Mouse (Mus musculus) ZHBTc4 (cell line): ENCODE results near the gene Blzf1.

Experiments used
- DNase-seq: peaks from one replicate; pipeline ENCODE4 v3.0.0-alpha.2; 2011; ENCODE audit warnings: low read depth, low spot score

Gene Blzf1

DNA sequence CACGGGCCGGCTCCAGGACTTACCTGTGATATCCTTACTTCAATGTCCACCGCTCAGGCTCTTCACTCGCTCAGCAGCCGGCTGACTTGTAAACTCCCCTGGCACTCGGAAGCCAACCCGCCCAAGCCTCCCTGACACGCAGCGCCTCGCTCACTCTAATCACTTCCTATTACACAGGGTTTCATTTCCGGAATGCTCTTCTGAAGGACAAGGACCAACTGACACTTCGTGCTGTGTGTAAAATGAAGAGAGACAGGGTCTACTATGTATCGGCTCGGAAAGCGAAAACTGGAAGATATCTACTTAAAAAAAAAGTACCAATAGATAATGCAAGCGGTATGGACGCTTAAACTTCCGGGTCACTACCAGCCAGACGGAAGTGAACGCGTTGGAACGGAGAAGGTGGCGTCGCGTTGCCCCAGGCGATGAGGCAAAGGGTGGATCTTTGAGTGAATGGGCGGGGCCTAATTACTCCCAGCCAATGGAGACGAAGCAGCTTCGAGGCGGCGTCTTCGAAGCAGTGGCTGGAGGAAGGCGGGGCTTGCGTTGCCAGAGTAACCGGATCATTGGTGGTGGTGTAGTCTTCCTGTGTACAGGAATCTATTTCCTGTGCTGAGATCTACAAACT is at the start of gene Blzf1:
Gene Blzf1 (minus strand): TSS at position 366 of the 628 bp plus-strand sequence.
- DNase-seq, result peak; percentile 100

- no peak for DNase-seq
Measured at GRCm38 (mm10) chr1:164353443-164353842, 46.2 kb upstream of the Blzf1 start.

DNA sequence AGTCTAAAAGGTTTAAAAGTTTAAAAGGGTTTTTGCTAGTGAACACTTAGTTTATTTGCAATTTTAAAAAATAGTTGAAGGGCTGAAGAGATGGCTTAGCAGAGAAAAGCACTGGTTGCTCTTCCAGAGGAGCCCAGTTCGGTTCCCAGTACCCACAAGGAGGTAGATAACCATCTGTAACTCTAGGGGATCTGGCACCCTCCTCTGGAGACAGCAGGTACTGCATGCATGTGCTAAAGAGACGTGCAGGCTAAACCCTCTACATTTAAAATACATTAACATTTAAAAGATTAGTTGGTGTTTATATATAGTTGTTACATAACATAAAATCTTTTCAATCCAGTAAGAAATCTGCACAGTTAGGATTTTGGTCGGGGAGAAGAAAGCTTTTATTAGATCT is 34.9 kb upstream of the Blzf1 start:
- DNase-seq, result peak; percentile 72

GRCm38 (mm10) chr1:164335846-164336245 is 28.6 kb upstream of the Blzf1 start:
- peak; percentile 67 for DNase-seq

DNA sequence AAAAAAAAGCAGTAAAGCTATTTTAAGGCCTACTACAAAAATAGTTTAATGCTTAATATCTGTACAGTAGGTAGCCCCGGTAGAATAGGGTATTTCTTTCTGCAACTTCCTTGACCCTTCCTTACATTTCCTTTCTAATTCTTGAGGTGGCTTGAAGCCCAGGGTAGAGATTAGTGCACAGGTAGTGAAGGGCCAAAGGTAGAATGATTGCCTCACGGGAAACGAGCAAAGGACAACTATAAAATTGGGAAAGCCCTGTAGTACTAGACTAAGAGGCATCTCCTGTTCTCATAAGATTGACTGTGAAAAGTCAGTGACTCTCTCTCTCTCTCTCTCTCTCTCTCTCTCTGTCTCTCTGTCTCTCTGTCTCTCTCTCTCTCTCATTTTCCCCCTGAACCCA is 28.1 kb upstream of the Blzf1 start:
- no peak for DNase-seq

DNA sequence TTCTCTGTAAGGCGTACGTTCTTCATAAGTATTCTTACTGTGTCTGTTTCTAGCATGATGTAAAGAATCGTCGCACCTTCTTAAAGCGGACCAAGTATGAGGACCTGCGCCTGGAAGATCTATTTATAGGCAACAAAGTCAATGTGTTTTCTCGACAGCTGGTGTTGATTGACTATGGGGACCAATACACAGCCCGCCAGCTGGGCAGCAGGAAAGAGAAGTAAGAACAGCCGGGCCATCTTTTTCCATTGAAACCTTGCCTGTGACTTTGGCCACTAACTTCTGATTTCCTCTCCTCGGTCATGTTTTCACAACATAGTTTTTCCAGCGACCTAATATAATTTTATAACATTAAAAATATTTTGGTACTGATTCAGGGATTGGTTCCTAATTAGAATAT is 25.3 kb upstream of the Blzf1 start:
- no peak for DNase-seq

DNA sequence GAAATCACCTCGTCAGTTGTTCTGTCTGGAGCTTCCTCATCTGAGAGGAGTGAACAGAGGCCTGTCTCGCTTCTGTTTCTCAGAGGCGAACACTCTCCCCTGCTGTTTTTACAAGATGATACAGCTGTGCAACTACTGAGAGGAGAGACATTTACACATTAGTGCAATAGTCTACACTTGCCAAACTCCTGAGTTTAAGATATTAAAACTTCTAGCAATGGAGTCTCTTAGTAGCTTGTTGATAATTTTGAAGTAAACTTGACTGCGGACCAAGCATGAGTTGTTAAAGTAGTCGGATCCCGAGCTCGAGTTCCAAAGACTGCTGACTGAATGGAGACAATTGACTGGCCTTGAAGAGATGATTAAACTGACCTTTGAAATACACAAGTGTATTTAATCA is 20.5 kb upstream of the Blzf1 start:
- no peak for DNase-seq

DNA sequence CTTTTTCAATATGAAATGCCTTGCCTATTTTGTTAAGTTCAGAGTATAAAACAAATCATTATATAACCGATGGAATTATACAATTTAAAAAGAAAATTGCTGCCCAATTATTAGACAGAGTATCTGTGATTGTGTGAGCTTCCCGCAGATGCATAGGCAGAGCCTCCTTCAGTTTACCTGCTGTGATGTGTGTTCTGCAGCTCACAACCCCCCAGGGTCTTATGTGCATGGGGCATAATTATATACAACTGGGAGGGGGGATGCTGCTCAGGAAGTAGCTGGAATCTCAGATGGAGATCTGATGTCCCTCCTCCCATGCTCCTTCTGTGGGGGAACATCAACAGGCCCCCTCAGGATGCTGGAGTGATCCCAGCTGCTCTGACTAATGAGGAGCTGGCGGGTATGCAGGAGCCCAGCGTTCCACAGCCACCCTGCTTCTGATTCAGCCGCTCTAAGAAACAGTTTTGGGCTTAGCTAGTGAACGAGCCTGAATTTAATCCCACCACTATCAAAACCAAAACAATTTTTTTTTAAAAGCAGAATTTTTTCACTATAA is 19.4 kb upstream of the Blzf1 start:
- no peak for DNase-seq

- no peak for DNase-seq
Measured at GRCm38 (mm10) chr1:164324878-164325277, 17.6 kb upstream of the Blzf1 start.

- no peak for DNase-seq
Measured at GRCm38 (mm10) chr1:164324221-164324620, 16.9 kb upstream of the Blzf1 start.

DNA sequence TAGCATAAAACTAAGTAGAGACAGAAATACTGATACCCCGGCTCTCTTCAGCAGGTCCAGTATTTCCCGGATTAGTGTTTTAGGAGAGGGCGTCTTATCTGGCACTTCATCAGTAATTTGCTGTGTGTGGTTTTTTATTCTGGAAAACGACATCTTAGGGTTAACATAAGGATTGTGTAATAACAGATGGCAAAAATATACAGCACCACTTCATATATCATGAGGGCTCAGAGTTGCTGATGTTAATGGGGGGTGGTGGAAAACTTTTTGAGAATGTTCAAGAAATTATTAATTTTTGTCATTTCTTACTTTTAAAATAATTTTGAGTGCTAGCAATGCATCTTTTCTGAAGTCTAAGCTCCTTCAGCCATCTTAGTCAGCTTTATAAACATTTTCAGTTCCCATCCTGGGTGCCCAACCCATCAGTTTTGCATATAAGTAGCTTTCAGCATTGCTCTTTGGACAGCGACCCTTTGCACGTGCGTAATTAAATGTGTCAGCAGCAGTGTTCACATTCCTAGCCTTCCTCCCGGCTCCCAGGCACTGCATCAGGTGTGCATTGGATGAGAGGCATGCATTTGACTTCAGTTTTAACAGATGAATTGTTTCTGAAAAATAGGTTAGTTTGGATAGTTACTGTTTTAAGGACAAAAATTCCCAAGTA is 15.8 kb upstream of the Blzf1 start:
- DNase-seq, result peak; percentile 43

- no peak for DNase-seq
Measured at GRCm38 (mm10) chr1:164321408-164321807, 14.1 kb upstream of the Blzf1 start.

- DNase-seq, result no peak
Measured at GRCm38 (mm10) chr1:164320731-164321130, 13.4 kb upstream of the Blzf1 start.

DNA sequence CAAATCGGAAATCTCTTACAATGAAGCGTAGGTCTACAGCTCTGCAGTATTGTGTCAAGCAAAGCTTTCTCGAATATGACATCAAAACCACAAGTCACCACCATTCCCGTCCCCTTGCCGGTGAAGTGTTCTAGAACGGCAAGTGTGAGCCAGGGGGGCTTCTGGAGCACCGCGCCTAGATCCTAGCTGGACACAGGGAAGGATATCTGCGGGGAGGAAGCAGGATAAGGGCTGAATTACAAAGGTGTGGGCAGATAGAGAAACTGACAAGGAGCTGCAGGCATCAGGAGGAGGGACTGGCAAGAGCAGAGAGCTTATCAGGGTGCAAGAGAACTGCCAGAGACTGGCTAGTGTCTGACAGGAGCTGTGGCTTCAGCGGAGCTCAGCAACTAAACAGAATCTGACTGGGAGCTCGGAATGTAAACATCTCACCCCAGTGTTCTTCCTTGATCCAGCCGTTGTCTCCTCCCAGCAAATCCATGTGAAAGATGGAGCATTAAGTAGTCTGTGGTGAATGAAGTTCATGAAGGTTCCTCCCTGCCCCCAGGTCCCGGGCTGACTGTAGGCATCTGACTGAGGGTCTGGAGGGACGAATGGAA is 12.4 kb upstream of the Blzf1 start:
- DNase-seq, result peak; percentile 33

- no peak for DNase-seq
Measured at GRCm38 (mm10) chr1:164318474-164318873, 11.2 kb upstream of the Blzf1 start.

DNA sequence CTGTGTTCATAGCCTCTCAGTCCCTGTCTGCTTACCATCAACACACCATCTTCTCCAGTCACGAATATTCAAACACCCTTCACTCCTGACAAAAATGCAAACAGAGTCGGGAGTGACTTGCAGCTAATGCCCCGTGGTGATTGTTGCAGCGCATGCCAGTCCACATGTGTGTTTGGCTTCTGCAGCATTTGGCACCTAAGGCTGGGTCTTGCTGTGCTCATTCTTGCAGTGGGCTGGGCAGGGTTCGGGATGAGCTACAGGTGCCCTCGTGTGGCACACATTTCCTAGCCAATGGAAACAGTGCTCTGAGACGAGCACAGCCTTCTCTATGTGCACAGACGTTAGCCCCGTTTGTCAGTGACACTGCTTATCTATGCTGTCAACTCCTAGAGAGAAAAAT is 10.0 kb upstream of the Blzf1 start:
- no peak for DNase-seq

GRCm38 (mm10) chr1:164316697-164317096 is 9.4 kb upstream of the Blzf1 start:
- peak; percentile 74 for DNase-seq

DNA sequence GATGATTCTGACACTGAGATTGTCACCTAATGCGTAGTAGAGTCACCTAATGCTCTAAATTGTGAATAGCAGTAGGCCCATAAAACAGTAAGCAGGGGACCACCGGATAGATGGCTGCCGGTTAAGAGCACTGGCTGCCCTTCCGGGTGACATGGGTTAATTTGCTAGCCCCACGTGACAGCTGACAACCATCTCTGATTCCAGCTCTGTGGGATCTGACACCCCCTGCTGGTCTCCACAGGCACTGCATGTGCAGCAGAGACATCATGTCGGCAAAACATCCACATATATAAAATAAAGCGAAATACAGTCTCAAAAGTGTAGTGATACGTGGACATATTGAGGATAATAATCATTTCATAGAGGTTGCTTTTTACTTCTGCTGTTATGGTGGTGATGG is 8.0 kb upstream of the Blzf1 start:
- peak; percentile 89 for DNase-seq

DNA sequence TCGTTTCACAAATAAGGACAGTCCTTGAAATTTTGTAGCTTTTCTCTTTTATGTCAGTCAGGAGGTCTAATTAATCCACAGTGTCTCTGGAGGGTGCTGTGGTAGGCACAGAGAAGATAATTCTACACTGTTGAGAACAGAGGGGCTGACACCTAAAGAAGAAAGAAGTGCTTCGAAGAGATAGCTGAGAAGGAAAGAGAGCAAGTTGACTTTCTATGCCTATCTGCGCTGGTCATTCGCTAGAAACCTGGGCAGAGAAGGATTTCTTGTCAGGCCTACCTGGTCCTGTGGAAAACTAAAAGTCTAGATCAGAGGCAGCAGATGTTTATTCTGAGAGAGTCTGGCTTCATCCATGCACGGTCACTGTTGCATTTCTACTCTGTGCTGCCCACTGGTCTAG is 6.8 kb upstream of the Blzf1 start:
- no peak for DNase-seq

GRCm38 (mm10) chr1:164307922-164308321 is 633 bp upstream of the Blzf1 start:
- peak; percentile 31 for DNase-seq

DNA sequence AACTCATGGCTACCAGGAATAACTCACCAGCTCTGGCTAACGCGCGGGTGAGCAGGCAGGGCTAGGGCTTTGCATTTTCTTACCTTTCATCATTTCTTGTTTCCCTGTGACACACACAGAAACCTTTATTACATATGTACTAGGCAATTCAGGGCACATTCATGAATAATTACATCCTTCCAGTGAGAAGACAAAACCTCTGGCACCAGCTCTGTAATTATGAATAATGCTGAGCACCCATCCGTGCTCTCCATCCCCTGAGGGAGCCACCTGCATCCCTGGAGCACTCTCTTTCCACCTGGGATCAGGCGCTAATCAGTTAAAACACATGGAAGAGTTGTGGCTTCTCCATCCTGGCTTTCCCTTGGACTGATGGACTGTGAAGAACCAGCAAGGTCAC is 3.5 kb downstream of the Blzf1 start, which contains the start of gene Nme7:
Gene Nme7 (plus strand): TSS at position 301 of the 400 bp plus-strand sequence.
- no peak for DNase-seq

DNA sequence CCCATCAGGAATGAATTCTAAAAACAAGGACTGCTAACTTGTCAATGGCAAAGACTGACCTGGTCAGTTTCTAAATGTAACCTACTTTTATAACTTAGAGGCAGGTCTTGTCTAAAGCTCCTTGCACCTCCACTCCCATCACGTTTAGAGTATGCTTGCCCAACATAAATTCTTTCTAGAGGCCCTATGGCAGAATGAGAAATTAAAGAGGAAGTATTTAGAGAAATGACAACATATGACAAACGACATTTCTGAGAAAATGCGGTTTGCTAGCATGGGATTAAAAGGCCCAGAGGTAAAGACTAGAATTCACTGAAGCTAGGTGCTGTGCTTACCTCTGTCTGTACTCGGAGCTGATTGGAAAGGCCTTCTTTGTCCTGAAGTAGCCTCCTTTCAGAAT is 5.3 kb downstream of the Blzf1 start:
- DNase-seq, result no peak

DNA sequence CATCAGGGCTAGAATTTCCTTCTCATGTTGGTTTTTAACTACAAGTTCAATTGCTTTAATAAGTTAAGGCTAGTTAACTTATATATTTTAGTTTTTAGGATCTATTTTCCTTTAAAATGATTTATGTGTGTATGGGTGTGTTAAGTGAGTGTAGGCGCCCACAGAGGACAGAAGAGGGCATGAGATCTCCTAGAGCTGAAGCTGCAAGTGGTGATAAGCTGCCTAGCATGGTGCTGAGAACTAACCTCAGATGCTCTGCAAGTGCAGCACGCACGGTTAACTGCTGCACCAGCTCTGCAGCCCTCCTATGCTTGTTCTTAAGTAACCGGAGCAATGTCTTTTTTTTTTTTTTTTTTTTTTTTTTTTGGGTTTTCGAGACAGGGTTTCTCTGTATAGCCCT is 10.8 kb downstream of the Blzf1 start:
- no peak for DNase-seq
